Mouse (Mus musculus) liver, embryonic 12.5 days (tissue): ENCODE results near the gene Acot7. TPM values are rescaled to one million over a fixed set of nuclear protein-coding genes. Genes with fewer than 3 reads are reported as not detected.

Experiments
- ATAC-seq: fragments of 200-750 bp; cut with Nextera tagmentation; 2 replicates; pipeline ENCODE4 v1.8.0; 2017; ENCODE audit warnings: moderate number of reproducible peaks, mild to moderate bottlenecking, moderate library complexity
- H3K27ac ChIP-seq: fragments of 300-500 bp; sonication (generic); 2 replicates; pipeline ENCODE4 v1.5.1; 2016; ENCODE audit warnings: mild to moderate bottlenecking
- H3K27me3 ChIP-seq: fragments of 300-500 bp; sonication (generic); replicated peaks from 2 replicates; pipeline ENCODE4 v1.6.1; 2016; ENCODE audit warnings: mild to moderate bottlenecking, moderate library complexity
- H3K36me3 ChIP-seq: fragments of 300-500 bp; sonication (generic); 2 replicates; pipeline ENCODE4 v1.6.1; 2016; ENCODE audit warnings: mild to moderate bottlenecking, moderate library complexity
- H3K4me1 ChIP-seq: fragments of 300-500 bp; sonication (generic); 2 replicates; pipeline ENCODE4 v1.6.1; 2016
- H3K4me2 ChIP-seq: fragments of 300-500 bp; sonication (generic); 2 replicates; pipeline ENCODE4 v1.6.1; 2016; ENCODE audit warnings: mild to moderate bottlenecking, moderate library complexity
- H3K4me3 ChIP-seq: fragments of 300-500 bp; sonication (generic); 2 replicates; pipeline ENCODE4 v1.5.1; 2016; ENCODE audit warnings: mild to moderate bottlenecking, moderate library complexity
- H3K9ac ChIP-seq: fragments of 300-500 bp; sonication (generic); 2 replicates; pipeline ENCODE4 v1.6.1; 2016; ENCODE audit warnings: mild to moderate bottlenecking, moderate library complexity
- H3K9me3 ChIP-seq: fragments of 300-500 bp; sonication (generic); replicated peaks from 2 replicates; pipeline ENCODE4 v1.6.1; 2016; ENCODE audit warnings: mild to moderate bottlenecking, moderate library complexity
- WGBS: fragments of 180-500 bp; shearing (Covaris S2); methylation state at CpG from one replicate; pipeline ENCODE4 v1.1.7; 2016; ENCODE audit not compliant: insufficient replicate concordance; 5-methylcytosine and 5-hydroxymethylcytosine counted together
- polyA plus RNA-seq: library from polyadenylated mRNA; unstranded; fragments of >200 nt; fragmentation: Nextera tagmentation; extraction: Ambion mirVana; gene quantifications from 2 replicates; pipeline ENCODE4 v1.2.1, GENCODE M21; 2016

The Acot7 gene
- polyA plus RNA-seq, 1 experiment from 2014 or later = 36.2 TPM

DNA sequence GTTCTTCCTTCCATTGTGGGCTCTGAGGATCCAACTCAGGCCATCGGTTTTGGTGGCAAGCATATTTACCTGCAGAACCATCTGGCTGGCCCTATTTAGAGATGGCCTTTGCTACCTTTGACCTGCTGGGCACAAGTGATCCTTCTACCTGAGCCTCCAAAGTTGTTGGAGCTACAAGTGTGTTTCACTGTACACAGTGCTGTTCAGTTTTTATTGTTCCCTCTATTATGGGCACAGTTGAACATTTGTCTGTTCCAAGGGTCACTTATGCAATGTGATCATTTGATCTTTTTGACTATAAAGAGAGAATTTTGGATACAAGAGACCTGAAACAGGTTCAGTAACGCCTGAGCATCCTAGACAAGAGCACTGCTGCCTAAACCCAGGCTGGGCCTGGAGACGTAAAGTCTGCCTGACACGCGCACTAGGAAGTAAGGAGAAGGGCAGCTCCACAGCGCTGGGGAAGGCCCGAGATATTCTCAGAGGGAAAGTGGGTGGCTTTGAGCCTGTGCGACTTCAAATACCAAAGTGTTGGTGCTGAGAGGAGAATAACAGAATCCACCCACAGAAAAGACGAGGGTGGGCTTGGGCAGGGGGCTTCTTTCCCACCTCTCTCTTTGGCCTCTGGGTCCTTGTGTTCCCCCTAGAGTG is 65.4 kb downstream of the Acot7 start:
- ATAC-seq = no peak
- WGBS = 79% methylated on average over 9 of the region's 9 CpGs
- Histone ChIP-seq H3K27ac (no peak overlapping the region), H3K9me3 (no peaks in the 10 kb centered on the region), H3K4me1 (peaks cover 17% of the 10 kb centered on the region; the same call in 1 of the 2 replicates), H3K27me3 (no peaks in the 10 kb centered on the region), H3K4me3 (no peak overlapping the region), H3K4me2 (no peak overlapping the region), H3K36me3 (peaks cover 11% of the 10 kb centered on the region; the same call in 1 of the 2 replicates), H3K9ac (no peak overlapping the region)

GRCm38 (mm10) chr4:152243969-152244368 is 66.0 kb downstream of the Acot7 start:
- Histone ChIP-seq H3K9me3 (no peaks in the 10 kb centered on the region), H3K27me3 (no peaks in the 10 kb centered on the region), H3K4me2 (no peak overlapping the region), H3K27ac (no peak overlapping the region), H3K36me3 (peaks cover 11% of the 10 kb centered on the region; the same call in 1 of the 2 replicates), H3K4me3 (no peak overlapping the region), H3K9ac (no peak overlapping the region), H3K4me1 (peaks cover 17% of the 10 kb centered on the region; the same call in 1 of the 2 replicates)
- no peak for ATAC-seq
- 76% methylated on average over 8 of the region's 8 CpGs for WGBS

DNA sequence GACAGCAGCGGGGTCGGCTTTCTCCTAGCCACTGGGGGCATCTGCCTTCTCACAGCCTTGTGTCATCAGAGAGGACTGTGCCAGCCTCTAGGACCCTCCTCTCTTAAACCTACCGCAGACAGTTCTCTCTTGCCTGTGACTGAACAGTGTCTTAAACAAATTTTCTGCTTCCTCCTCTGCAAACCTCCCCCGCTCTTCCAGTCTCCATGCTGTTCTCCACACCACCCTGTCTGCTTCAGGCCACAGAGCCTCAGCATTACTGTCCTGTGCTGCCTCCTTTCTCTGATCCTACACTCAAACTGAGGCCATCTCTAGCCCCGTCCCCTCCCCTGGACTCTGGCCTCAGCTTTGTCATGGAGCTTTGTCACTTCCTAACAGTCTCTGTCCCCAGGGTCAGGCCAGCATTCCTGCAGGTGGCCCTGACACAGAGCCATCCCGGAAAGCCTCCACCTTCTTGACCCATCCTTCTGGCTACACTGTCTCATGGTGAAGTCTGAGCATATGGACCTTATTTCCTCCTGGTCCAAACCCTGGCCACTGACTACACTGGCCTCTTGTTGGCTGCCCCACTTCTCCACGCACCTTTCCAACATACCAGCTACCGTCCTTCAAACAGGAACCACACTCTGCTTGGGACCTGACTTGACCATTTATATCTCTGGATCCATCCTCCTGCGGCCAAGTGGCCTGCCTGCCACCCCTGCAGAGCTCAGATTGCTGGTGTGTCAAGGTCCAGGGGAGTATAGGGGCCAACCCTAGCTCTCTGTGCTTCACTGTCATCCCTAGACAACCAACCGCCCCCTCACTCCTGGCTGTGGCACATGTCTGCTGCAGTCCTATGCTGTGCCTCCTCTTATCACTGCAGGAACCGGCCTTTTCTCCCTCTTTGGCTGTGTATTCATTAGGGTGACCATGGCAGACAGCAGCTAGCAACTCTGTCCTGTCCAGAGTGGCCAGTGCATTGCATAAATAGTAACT is 66.9 kb downstream of the Acot7 start:
- Histone ChIP-seq H3K27me3 (no peaks in the 10 kb centered on the region), H3K9ac (no peak overlapping the region), H3K4me2 (no peak overlapping the region), H3K36me3 (peaks cover 11% of the 10 kb centered on the region; the same call in 1 of the 2 replicates), H3K27ac (no peak overlapping the region), H3K4me3 (no peak overlapping the region), H3K9me3 (no peaks in the 10 kb centered on the region), H3K4me1 (peaks cover 14% of the 10 kb centered on the region; the same call in 1 of the 2 replicates)
- WGBS = 63% methylated on average over 11 of the region's 11 CpGs
- 0 out of 2 replicates have a peak, but pooled peaks have one; percentile 20 for ATAC-seq

GRCm38 (mm10) chr4:152246011-152246410 is 68.1 kb downstream of the Acot7 start:
- Histone ChIP-seq H3K36me3 (peaks cover 6% of the 10 kb centered on the region; the same call in 1 of the 2 replicates), H3K4me2 (no peak overlapping the region), H3K9ac (no peak overlapping the region), H3K9me3 (no peaks in the 10 kb centered on the region), H3K4me3 (no peak overlapping the region), H3K27me3 (no peaks in the 10 kb centered on the region), H3K27ac (no peak overlapping the region), H3K4me1 (peaks cover 14% of the 10 kb centered on the region; the same call in 1 of the 2 replicates)
- no peak for ATAC-seq
- WGBS = 71% methylated on average over 6 of the region's 6 CpGs

DNA sequence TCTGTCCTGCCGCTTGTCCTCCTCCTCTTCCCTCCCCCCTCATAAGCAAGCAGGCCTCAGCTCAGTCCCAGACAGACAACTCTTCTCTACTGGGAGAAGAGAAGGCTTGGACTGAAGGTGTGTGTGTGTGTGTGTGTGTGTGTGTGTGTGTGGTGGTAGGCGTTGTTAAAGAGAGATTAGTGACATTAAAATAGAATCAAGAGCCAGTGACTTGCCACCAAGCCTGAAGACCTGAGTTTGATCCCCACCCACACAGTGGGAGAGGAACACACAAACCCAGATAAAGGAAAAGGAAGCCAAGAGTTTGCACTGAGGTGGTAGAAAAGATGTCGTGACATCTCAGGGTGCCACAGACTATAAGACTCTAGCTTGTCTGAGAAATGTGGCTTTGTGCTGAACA is 69.3 kb downstream of the Acot7 start:
- H3K4me3 ChIP-seq = no peak overlapping the region
- H3K4me2 ChIP-seq = no peak overlapping the region
- H3K9ac ChIP-seq = no peak overlapping the region
- 32% methylated on average over 3 of the region's 3 CpGs for WGBS
- H3K27ac ChIP-seq = no peak overlapping the region
- H3K27me3 ChIP-seq = no peaks in the 10 kb centered on the region
- no peaks in the 10 kb centered on the region for H3K9me3 ChIP-seq
- ATAC-seq = no peak
- peaks cover 14% of the 10 kb centered on the region; the same call in 1 of the 2 replicates for H3K4me1 ChIP-seq
- no peaks in the 10 kb centered on the region; the same call in 1 of the 2 replicates for H3K36me3 ChIP-seq

- H3K9ac ChIP-seq = no peak overlapping the region
- peaks cover 22% of the 10 kb centered on the region for H3K4me1 ChIP-seq
- ATAC-seq = no peak
These were observed 72.7 kb downstream of the Acot7 start for GRCm38 (mm10) chr4:152250615-152251014.

DNA sequence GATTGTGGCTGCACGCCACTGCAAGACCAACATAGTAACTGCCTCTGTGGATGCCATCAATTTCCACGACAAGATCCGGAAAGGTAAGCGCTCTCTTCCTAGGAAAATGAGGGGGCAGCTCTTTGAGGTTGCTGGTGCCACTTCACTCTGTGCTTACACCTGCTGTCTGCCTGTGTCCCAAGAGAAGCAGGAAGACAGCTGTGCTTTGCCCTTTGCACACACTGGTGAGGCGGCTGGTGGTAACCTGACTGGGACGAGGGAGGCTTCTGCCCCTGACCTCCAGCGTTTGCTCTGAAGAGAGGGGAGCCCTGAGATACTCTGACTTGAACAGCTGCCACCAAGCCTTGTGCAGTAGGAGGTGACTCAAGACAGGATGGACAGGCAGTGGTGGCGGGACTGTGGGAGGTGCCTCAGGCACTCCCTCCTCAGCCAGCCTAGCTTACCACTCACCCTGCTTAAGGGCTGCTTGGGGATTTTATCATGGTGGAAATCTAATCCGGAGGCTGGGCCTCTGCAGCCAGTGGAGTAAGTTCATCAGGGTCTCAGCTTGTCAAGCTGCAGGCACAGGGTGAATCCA is 75.3 kb downstream of the Acot7 start:
- Histone ChIP-seq H3K27me3 (no peaks in the 10 kb centered on the region), H3K36me3 (peaks cover 4% of the 10 kb centered on the region; the same call in 1 of the 2 replicates), H3K4me1 (peaks cover 26% of the 10 kb centered on the region), H3K4me3 (no peak overlapping the region), H3K4me2 (no peak overlapping the region), H3K9me3 (no peaks in the 10 kb centered on the region), H3K27ac (no peak overlapping the region), H3K9ac (no peak overlapping the region)
- no peak for ATAC-seq
- WGBS = 65% methylated on average over 9 of the region's 9 CpGs

More at GRCm38 (mm10) chr4:152250615-152251014, 72.7 kb downstream of the Acot7 start:
- Histone ChIP-seq H3K27ac (no peak overlapping the region), H3K36me3 (peaks cover 4% of the 10 kb centered on the region; the same call in 1 of the 2 replicates), H3K9me3 (no peaks in the 10 kb centered on the region), H3K27me3 (no peaks in the 10 kb centered on the region), H3K4me3 (no peak overlapping the region), H3K4me2 (no peak overlapping the region)
- 75% methylated on average over 6 of the region's 6 CpGs for WGBS

DNA sequence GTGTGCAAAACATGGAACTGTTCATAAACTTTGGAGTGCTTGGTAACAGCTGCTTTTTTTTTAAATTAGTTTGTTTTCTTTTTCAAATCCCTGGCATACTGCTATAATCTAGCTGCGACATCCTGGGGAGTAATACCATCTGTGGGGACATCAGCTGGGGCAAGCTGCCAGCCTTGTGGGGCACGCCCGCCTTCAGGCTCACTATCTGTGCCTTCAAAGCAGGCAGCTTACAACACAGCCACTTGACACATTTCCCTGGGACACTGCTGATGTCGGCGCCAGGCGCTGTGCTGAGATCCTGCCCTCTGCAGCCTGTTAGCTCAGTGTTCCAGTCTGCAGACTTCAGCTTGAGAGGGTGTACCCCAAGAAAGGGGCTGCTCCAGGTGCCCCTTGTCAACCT is 79.1 kb downstream of the Acot7 start:
- peaks cover 37% of the 10 kb centered on the region for H3K4me1 ChIP-seq
- H3K27ac ChIP-seq = peak overlapping the region; percentile 64
- no peak overlapping the region for H3K4me3 ChIP-seq
- peak; percentile 84 for ATAC-seq
- no peaks in the 10 kb centered on the region for H3K27me3 ChIP-seq
- 42% methylated on average over 6 of the region's 6 CpGs for whole genome bisulfite sequencing
- H3K4me2 ChIP-seq = no peak overlapping the region
- no peak overlapping the region; the same call in 1 of the 2 replicates for H3K9ac ChIP-seq
- peaks cover 4% of the 10 kb centered on the region; the same call in 1 of the 2 replicates for H3K36me3 ChIP-seq
- no peaks in the 10 kb centered on the region for H3K9me3 ChIP-seq

GRCm38 (mm10) chr4:152260451-152260850 is 82.5 kb downstream of the Acot7 start:
- WGBS = 86% methylated on average over 8 of the region's 8 CpGs
- peaks cover 55% of the 10 kb centered on the region for H3K4me1 ChIP-seq

GRCm38 (mm10) chr4:152262187-152262586 is 84.3 kb downstream of the Acot7 start:
- H3K36me3 ChIP-seq = peaks cover 3% of the 10 kb centered on the region; the same call in 1 of the 2 replicates
- no peak for ATAC-seq

More at GRCm38 (mm10) chr4:152260451-152260850, 82.5 kb downstream of the Acot7 start:
- Histone ChIP-seq H3K36me3 (peaks cover 3% of the 10 kb centered on the region; the same call in 1 of the 2 replicates), H3K9me3 (no peaks in the 10 kb centered on the region), H3K27ac (no peak overlapping the region), H3K4me3 (no peak overlapping the region), H3K4me2 (no peak overlapping the region), H3K9ac (no peak overlapping the region), H3K27me3 (no peaks in the 10 kb centered on the region)
- ATAC-seq = no peak

DNA sequence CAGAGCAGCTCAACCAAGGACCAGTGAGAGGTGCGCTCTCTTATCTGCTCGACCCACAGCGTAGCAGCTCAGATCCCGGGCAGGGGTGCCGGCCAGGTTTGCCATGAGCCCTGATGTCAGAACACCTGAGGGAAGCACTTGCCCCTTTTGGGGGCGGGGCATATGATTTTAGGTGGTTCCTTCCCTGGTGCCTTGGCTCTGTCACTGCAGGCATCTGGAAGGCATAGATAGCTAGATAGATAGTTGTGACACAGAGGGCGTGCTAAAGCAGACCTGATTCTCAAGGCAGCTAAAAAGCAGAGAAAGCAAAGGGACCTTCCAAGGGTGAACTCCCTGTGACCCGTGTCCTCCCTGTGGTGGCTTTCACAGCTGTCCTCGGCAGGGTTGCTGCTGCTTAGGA is 85.2 kb downstream of the Acot7 start:
- peak; percentile 64 for ATAC-seq
- Histone ChIP-seq H3K27me3 (no peaks in the 10 kb centered on the region), H3K9me3 (no peaks in the 10 kb centered on the region), H3K9ac (peak overlapping the region; percentile 51), H3K4me1 (peaks cover 40% of the 10 kb centered on the region), H3K4me3 (0 out of 2 replicates have a peak overlapping the region, but pooled peaks have one; percentile 5), H3K4me2 (peak overlapping the region; percentile 59), H3K27ac (peak overlapping the region; percentile 83), H3K36me3 (peaks cover 7% of the 10 kb centered on the region; the same call in 1 of the 2 replicates)
- WGBS = 46% methylated on average over 9 of the region's 9 CpGs

More at GRCm38 (mm10) chr4:152262187-152262586, 84.3 kb downstream of the Acot7 start:
- no peak overlapping the region for H3K4me3 ChIP-seq
- 63% methylated on average over 9 of the region's 9 CpGs for WGBS
- no peaks in the 10 kb centered on the region for H3K9me3 ChIP-seq
- H3K4me1 ChIP-seq = peaks cover 47% of the 10 kb centered on the region
- peak overlapping the region; percentile 83 for H3K27ac ChIP-seq
- no peak overlapping the region for H3K4me2 ChIP-seq
- no peaks in the 10 kb centered on the region for H3K27me3 ChIP-seq
- H3K9ac ChIP-seq = no peak overlapping the region
